In the genomic region with DNA sequence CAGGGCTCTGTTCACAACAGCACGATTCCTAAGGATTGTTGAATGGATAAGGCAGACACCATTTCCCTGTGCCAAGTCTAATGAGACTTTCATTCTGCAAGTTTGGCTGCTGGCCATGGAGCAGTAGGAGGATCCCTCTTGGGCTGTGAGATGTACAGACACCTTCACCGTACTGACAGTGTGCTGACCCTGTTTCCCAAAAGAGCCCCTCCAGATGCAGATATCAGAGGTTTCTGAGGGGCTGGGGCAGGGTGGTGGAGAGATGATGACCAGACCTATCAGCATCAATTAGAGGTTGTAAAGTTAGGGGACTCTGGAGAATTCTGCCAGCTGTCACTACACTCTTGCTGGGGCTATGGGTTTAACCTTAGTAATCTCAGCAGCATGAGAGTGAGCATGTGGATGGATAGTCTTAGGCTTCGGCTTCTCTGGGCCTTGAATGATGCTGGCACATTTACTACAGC, we compare ENCODE assay signal across 8 mouse cellular contexts.
A peak's percentile ranks its signal among the peaks of the same experiment; 100 is the strongest.
DNase-seq lines count a peak whose midpoint lies in the region; ATAC-seq lines count a peak whose summit lies in the region.

No protein-coding gene starts in this region.

- ATAC-seq in midbrain, embryonic 16.5 days, result peak; percentile 44
- ATAC-seq in granulocyte monocyte progenitor cell, adult 5-6 weeks (replicated peaks; ENCODE audit: poor library complexity, severe bottlenecking), result no peak

- DNase-seq in adrenal gland, postnatal 25 days, result peak; percentile 13
- DNase-seq in adrenal gland, adult 2 months, result no peak
- DNase-seq in ovary, postnatal 36 days (ENCODE audit: low spot score), result peak; percentile 8
- DNase-seq in ovary, postnatal 10 days (ENCODE audit: low spot score), result no peak
- DNase-seq in layer of hippocampus, postnatal 36 days, result peak; percentile 36 to 49
- no peak for DNase-seq in thymus, postnatal 0 days (ENCODE audit: low spot score)

- WGBS in midbrain, embryonic 16.5 days, result 46% methylated on average over 3 of the region's 3 CpGs

- H3K27ac ChIP-seq in midbrain, embryonic 16.5 days (ENCODE audit: low read length), result peak overlapping the region; percentile 70; the same call in 1 of the 2 replicates

- H3K36me3 ChIP-seq in midbrain, embryonic 16.5 days (ENCODE audit: control insufficient read depth, insufficient read depth, low read length), result no peaks in the 10 kb centered on the region

- H3K4me3 ChIP-seq in midbrain, embryonic 16.5 days (ENCODE audit: low read depth, low read length), result no peak overlapping the region

- no peaks in the 10 kb centered on the region for H3K9me3 ChIP-seq in midbrain, embryonic 16.5 days (replicated peaks; ENCODE audit: control insufficient read depth, low read length, poor library complexity, severe bottlenecking)

- H3K9ac ChIP-seq in midbrain, embryonic 16.5 days (ENCODE audit: low read depth, low read length), result no peak overlapping the region

- H3K4me2 ChIP-seq in midbrain, embryonic 16.5 days (ENCODE audit: low read length), result no peak overlapping the region

- no peaks in the 10 kb centered on the region for H3K27me3 ChIP-seq in midbrain, embryonic 16.5 days (ENCODE audit: control insufficient read depth, insufficient read depth, low read depth, low read length)

- H3K4me1 ChIP-seq in midbrain, embryonic 16.5 days (ENCODE audit: control insufficient read depth, insufficient read depth, low read length), result peaks cover 24% of the 10 kb centered on the region

Comparison
In these comparisons a context has a peak if more than half of its experiments do, and no peak if none do; other contexts are left out.
1. DNase-seq: peak in adrenal gland, postnatal 25 days (single experiment), ovary, postnatal 36 days (single experiment) and layer of hippocampus, postnatal 36 days (2 of 2); none in adrenal gland, adult 2 months (single experiment), ovary, postnatal 10 days (single experiment) and thymus, postnatal 0 days (single experiment).